Mouse (Mus musculus) myocyte (in vitro differentiated cells): ENCODE measurements around the gene Tmem117.

Source experiments
- POLR2A ChIP-seq: IDR thresholded peaks from one replicate; pipeline ENCODE4 v1.6.1; 2011; ENCODE audit warnings: low read depth, mild to moderate bottlenecking, control low read depth, moderate library complexity; ENCODE audit not compliant: insufficient read length
- REST ChIP-seq: IDR thresholded peaks from one replicate; pipeline ENCODE4 v1.6.1; 2011; ENCODE audit warnings: mild to moderate bottlenecking, control low read depth, moderate library complexity; ENCODE audit not compliant: insufficient read depth, insufficient read length

- TF ChIP-seq POLR2A (no peak), REST (no peak)
Measured at GRCm38 (mm10) chr15:95144131-95144530, 515.1 kb downstream of the Tmem117 start.
